Mouse (Mus musculus) T-helper 2 cell (primary cell): ENCODE data around the gene Hmgn3.
"Not testable (repeated sequence)": the region's sequence is repeated elsewhere in the genome, so short reads cannot be mapped to it uniquely, and the experiment has no call there.

Experiments used
- in situ Hi-C: fragments of 300-600 bp; cut with MboI, MseI; formaldehyde crosslinking; loops from one replicate; pipeline ENCODE4 v1.15.1; 2025; ENCODE audit warnings: high pct_unique_total_duplicates

Hmgn3 gene

GRCm38 (mm10) chr9:83146446-83147188 lies at the start of gene Hmgn3:
Gene Hmgn3 (minus strand): TSS chr9:83146685.
- in situ Hi-C loops: no loop called here

DNA sequence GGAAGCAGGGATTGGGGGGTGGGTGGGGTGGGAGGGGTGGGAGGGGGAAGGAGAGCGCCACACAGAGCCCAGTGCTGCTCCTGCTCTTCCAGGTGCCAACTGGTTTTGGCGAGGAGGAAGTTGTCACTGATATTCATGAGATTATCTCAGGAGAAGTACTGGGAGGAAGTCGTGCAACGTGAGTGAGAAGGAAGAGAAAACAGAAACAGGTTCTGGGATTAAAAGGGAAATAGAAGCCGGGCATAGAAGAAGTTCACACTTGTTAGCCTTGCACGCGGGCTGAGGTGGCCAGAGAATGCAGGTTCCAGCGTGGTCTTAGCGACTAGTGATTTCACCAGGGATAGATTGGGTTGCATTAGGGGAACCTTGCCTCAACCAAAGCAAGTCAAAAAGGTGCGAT lies 49.3 kb upstream of the Hmgn3 start:
- in situ Hi-C loops: no loop called here

- in situ Hi-C loops: no loop called here
These were observed 48.5 kb upstream of the Hmgn3 start for GRCm38 (mm10) chr9:83195007-83195406.

GRCm38 (mm10) chr9:83187752-83188151 lies 41.3 kb upstream of the Hmgn3 start:
- in situ Hi-C loops: no loop called here

DNA sequence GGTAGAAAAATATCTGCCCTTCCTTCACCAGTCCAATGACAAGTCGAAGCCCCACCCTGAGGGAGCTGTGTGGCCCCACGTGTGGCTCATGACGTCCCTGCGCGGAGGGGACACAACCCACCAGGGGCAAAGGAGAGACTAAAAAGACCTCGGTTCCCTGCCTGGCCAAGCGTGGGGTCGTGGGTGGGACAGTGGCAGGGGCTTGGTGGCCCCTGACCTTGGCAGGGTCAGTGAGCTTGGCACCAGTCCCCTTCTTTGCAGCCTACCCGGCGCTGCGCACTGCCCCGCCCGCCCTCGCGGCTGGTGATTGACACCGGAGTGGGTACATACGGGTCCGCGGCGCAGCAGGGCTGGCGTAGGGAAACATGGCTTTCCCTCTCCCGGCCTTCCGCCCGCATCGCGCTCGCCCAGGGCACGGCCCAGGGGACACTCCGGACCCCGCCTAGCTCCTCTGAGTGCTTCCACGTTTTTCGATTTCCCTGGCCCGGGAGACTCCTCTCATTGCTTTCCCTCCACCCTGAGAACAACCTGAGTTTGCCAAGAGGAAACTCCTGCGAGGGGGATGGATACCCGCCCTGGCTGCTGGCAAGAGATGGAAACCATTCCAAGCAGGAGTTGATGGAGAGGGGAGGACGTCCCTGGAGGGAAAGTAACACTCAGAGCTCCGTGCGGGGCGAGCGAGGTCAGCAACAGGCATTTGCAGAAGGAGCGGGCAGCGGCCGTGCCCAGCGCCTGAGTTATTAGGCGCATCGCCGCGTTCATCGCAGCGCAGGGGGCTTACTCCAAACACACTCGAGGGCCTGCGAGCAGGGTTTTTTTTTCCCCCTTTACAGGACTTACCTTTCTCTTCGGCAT lies 667 bp downstream of the Hmgn3 start:
- in situ Hi-C loops: no loop called here

- in situ Hi-C loops: no loop called here
These were observed 16.7 kb downstream of the Hmgn3 start for GRCm38 (mm10) chr9:83129831-83130230.

DNA sequence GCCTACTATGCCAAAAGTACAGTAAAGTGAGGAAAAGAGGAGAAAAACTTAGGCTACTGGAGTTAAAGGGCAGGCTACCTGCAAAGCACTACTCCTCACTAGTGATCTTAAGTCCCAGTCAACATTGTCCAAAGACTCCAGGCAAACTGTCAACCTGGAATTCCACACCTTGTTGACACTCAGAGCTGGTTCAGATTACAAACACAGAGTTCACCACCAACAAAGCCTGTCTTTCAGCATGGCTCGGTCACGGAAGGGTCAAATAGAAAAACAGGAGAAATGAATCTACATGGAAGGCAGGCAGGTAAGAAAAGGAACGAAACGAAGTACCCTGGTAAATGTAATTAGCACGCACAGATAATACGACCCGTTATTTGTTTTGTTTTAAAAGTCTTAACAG lies 18.6 kb downstream of the Hmgn3 start:
- in situ Hi-C loops: no loop called here

DNA sequence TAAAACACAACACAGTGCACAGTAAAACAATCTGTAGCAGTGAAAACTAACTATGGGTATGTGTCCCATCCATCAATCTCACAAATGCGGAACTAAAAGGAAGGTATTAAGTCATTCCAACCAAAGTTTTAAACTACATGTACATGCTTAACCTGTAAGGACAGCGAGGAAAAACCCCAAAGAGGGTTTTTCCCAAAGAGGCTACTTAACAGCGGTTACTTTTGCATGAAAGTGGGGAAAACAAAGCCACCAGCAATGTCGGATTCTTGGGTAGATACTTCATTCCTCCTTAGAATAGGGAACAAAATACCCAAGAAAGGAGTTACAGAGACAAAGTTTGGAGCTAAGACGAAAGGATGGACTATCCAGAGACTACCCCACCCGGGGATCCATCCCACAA lies 20.0 kb downstream of the Hmgn3 start:
- in situ Hi-C loops: not testable (repeated sequence)

DNA sequence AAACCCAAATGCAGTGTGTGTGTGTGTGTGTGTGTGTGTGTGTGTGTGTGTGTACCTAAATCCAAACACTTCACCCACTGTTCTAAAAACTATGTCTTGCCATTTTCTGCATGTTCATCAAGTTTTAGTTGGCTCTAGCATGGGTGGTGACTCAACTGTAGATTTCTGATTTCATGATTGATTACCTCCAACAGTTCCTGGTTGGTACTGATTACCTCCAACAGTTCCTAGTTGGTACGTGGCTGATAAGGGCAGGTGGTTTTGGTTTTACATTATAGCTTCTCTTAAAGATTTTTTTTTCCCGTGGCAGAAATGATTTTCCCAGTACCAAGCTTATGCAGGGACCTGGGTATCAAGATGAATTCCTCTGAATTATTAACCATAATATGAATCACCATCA lies 27.3 kb downstream of the Hmgn3 start:
- in situ Hi-C loops: no loop called here

GRCm38 (mm10) chr9:83117486-83117885 lies 29.0 kb downstream of the Hmgn3 start:
- in situ Hi-C loops: no loop called here

DNA sequence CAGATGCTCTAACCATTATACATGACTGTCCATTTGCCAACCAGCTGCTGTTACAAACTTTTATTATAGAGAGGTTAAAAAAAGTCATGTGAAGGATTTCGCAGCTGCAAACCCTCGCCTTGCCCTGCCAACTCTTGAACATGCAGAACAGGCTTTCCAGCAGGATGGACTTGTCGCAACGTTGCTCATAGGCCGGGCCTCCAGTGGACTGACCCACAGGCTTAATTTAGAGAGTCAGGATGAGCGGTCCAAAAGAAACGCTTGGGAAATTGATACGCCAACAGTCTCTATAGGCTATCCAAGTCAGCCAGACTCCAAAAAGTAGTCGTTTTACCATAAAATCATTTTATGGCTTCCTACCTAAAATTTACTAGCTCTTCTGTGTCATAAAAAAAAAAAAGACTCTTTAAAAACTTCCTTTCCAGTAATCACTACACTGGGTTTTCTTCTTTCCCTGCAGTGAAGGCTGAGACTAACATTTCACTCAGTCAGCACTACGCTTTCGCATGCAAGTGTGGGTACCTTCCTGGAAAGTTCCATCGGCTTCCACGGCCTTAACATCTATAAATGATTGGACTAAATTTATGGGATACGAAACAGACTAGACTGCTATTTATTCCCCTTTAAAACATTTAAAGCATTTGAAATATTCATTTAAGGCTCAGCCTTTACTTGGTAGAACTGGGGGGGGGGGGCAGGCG lies 29.6 kb downstream of the Hmgn3 start:
- in situ Hi-C loops: no loop called here

DNA sequence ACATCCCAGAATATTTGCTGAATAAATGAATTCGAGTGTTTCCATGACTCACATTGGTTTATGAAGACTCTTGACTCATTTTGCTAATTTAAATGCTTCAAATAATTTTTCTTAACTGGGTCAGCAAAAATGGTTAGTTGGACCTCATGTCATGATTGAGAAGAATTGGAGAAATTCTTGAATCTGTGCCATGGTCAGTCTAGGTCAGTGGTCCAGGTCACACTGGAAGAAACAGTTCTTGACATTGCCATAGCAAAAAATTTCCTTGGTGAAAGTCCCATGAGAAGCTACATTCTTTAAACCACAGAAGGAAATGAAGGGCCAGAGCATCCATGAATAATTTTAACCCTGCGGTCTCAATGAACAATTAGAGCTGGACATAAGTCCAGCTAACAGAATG lies 30.8 kb downstream of the Hmgn3 start:
- in situ Hi-C loops: no loop called here

GRCm38 (mm10) chr9:83113800-83114217 lies 32.7 kb downstream of the Hmgn3 start:
- in situ Hi-C loops: no loop called here

DNA sequence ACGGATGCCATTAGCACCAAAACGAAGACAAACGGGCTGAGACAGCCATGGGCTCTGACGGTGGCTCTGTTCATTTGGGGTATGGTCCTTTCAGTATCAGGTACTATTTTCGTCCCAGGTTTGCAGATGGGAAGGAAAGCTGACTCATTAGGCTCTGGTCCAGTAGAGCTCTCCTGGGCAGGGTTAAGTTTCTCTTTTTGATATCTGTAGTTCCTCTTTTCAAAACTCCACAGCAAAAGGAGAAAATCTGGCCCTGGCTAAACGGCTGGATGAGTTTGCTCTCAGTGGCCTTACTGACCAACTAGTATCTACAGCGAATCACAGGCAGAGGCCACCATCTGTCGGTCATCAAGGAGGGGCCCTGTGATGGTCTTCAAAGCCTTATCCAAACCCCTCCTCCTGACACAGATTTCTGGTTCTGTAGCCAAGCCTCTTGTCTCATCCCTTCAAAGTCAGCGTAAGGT lies 34.1 kb downstream of the Hmgn3 start:
- in situ Hi-C loops: no loop called here

- in situ Hi-C loops: no loop called here
These were observed 34.7 kb downstream of the Hmgn3 start for GRCm38 (mm10) chr9:83111789-83112188.

- in situ Hi-C loops: no loop called here
These were observed 35.3 kb downstream of the Hmgn3 start for GRCm38 (mm10) chr9:83111117-83111686.

DNA sequence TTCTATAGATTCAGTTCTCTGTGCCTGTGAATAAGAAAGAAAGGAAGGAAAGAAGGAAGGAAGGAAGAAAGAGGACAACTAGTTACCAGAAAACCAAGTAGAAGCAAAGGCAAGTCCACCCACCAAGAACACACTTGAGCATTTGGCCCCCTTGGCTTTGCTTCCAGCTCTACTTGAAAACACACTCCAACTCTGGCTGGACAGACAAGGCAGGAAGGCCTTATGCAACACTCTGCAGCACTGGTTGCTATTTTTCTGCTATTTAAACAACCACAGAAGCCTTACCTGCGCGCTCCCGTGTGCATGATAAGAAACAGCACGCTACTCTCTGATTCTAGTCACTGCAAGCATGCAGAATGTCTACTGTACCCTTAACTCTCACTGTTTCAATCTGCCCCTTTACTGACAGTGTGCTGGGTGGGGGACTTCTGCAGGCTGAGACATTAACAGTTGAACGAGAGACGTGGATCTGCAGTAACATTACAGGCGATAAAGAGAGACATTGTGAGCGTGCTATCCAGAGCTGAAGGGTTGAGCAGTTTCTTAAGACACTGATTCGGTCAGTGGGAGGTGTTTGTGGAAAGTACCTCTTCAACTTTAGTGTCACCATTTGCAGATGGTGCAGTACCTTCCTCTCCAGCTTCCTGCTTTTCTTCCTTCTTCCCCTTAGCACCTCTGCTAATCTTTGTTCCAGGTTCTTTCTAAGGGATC lies 35.9 kb downstream of the Hmgn3 start:
- in situ Hi-C loops: no loop called here

- in situ Hi-C loops: no loop called here
These were observed 36.8 kb downstream of the Hmgn3 start for GRCm38 (mm10) chr9:83109705-83110104.

- in situ Hi-C loops: no loop called here
These were observed 37.7 kb downstream of the Hmgn3 start for GRCm38 (mm10) chr9:83108821-83109220.

DNA sequence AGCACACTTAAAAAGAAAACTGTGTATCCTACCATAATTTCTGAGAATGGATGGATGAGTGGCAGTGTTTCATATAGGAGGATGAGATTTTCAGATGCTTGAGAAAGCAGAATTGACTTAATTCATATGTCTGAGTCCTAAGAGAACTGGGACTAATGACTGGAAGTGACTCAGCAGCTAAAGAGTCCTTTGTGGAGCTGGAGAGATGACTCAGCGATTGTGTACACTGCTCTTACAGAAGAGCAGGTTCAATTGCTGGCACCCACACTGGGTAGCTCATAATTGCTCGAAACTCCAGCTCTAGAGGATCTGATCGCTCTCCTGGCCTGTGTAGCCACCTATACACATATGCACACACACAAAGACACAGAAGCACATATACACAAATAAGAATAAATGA lies 42.7 kb downstream of the Hmgn3 start:
- in situ Hi-C loops: no loop called here

GRCm38 (mm10) chr9:83101691-83102090 lies 44.8 kb downstream of the Hmgn3 start:
- in situ Hi-C loops: no loop called here
